Comparison of ENCODE assay signal across 12 mouse cellular contexts in genomic region chr17:73713347-73713746, GRCm38 (mm10). TPM values are rescaled to one million over a fixed set of nuclear protein-coding genes. Genes with fewer than 3 reads are reported as not detected.
A peak's percentile ranks its signal among the peaks of the same experiment; 100 is the strongest.
DNase-seq lines count a peak whose midpoint lies in the region; ATAC-seq lines count a peak whose summit lies in the region.
"Had no signal": no experiment of that assay in that cellular context is flagged by ENCODE, and none has a peak within 500 bp of the region (broad histone marks: within the 10 kb centered on the region; RNA-seq: fewer than 3 reads in every experiment).

No protein-coding gene starts in this region.

- no peak overlapping the region for H3K9ac ChIP-seq in forebrain, embryonic 15.5 days (replicated peaks)
- H3K9ac ChIP-seq: lung, embryonic 14.5 days had no signal

- ATAC-seq in forebrain, embryonic 15.5 days (replicated peaks), result peak; percentile 51

- peak overlapping the region; percentile 70 for H3K27ac ChIP-seq in forebrain, embryonic 15.5 days (replicated peaks)

- no peak overlapping the region for H3K4me3 ChIP-seq in forebrain, embryonic 15.5 days

- WGBS in forebrain, embryonic 15.5 days, result 22% methylated on average over 11 of the region's 11 CpGs

- DNase-seq in layer of hippocampus, adult 9-11 months, result peak; percentile 61
- DNase-seq in layer of hippocampus, postnatal 14 days (ENCODE audit: low spot score in 2 of 2), result no peak
- peak; percentile 38 to 49 for DNase-seq in left cerebral cortex, postnatal 10 days (ENCODE audit: extremely low spot score in 1 of 2, low spot score in 2 of 2)
- DNase-seq in right cerebral cortex, postnatal 25 days, result peak; percentile 77
- no peak for DNase-seq in heart, postnatal 10 days
- DNase-seq in urinary bladder, postnatal 36 days (ENCODE audit: low spot score in 2 of 2), result no peak
- no peak for DNase-seq in kidney, adult 8-10 months
- DNase-seq: gastrocnemius, postnatal 36 days; lung, embryonic 14.5 days; thymus, postnatal 25 days had no signal

- peak overlapping the region; percentile 10; the same call in 1 of the 2 replicates for H3K4me2 ChIP-seq in forebrain, embryonic 15.5 days (replicated peaks)
- H3K4me2 ChIP-seq: lung, embryonic 14.5 days had no signal

- H3K4me1 ChIP-seq in forebrain, embryonic 15.5 days, result peaks cover 53% of the 10 kb centered on the region

- H3K27me3 ChIP-seq in forebrain, embryonic 15.5 days, result peaks cover 5% of the 10 kb centered on the region; the same call in 1 of the 2 replicates

- intact Hi-C loops in left cerebral cortex, postnatal 10 days (cut with DNase I), result loop anchor here (5.0 to 10.0 kb wide), 2 partner anchors 139 to 196 kb away; no protein-coding TSS in a partner anchor
- intact Hi-C loops in heart, postnatal 10 days (cut with DNase I), result no loop called here

- H3K9me3 ChIP-seq in forebrain, embryonic 15.5 days, result no peaks in the 10 kb centered on the region

- H3K36me3 ChIP-seq in forebrain, embryonic 15.5 days, result no peaks in the 10 kb centered on the region

RNA-seq across cellular contexts. Expression of gene Galnt14, which starts 3.1 kb away (rescaled TPM):
- 10 to 100 TPM; 19.4 to 21.8 TPM for total RNA-seq in layer of hippocampus, postnatal 14 days (2021)
- polyA plus RNA-seq in forebrain, embryonic 15.5 days (2015; fragmentation: Nextera tagmentation; extraction: Ambion mirVana), result 9.1 and 9.8 TPM in 2 replicates
- 10 to 100 TPM; 18.7 to 19.3 TPM for total RNA-seq in left cerebral cortex, postnatal 10 days (2021)
- total RNA-seq in heart, postnatal 10 days (2021), result under 1 TPM; 0.12 to 0.17 TPM
- total RNA-seq: gastrocnemius, postnatal 36 days; hematopoietic stem cell, adult 5-6 weeks had no signal

Comparison
In these comparisons a context has a peak if more than half of its experiments do, and no peak if none do; other contexts are left out.
1. DNase-seq: peak in layer of hippocampus, adult 9-11 months (single experiment), left cerebral cortex, postnatal 10 days (2 of 2) and right cerebral cortex, postnatal 25 days (single experiment); none in layer of hippocampus, postnatal 14 days (0 of 2), heart, postnatal 10 days (0 of 2), urinary bladder, postnatal 36 days (0 of 2) and kidney, adult 8-10 months (0 of 2).
2. RNA of gene Galnt14, which starts 3.1 kb away (total RNA-seq): 19.4 to 21.8 TPM in layer of hippocampus, postnatal 14 days and 18.7 to 19.3 TPM in left cerebral cortex, postnatal 10 days; 0.12 to 0.17 TPM in heart, postnatal 10 days; every median in the first group is over 10 times any median in the second.